Mouse (Mus musculus) spleen, adult 2 months (tissue): ENCODE measurements around the gene Sarnp. TPM values are rescaled to one million over a fixed set of nuclear protein-coding genes. Genes with fewer than 3 reads are reported as not detected.

Experiments used
- DNase-seq, 2 experiments: peaks; one replicate each; pipeline versions ENCODE4 v3.0.0 to v3.0.0-alpha.2; 2012 to 2021; ENCODE audit warnings: low spot score in 2 of 2, low read depth in 1 of 2
- H3K27ac ChIP-seq: fragments of 200-500 bp; 2 replicates; pipeline ENCODE4 v1.5.1; 2012; ENCODE audit warnings: low read length, inconsistent platforms; ENCODE audit not compliant: insufficient read depth
- H3K27me3 ChIP-seq: fragments of 200-500 bp; 2 replicates; pipeline ENCODE4 v1.6.1; 2012; ENCODE audit warnings: mild to moderate bottlenecking, moderate library complexity, low read length, inconsistent platforms; ENCODE audit not compliant: control insufficient read depth, insufficient read depth
- H3K36me3 ChIP-seq: fragments of 200-500 bp; 2 replicates; pipeline ENCODE4 v1.6.1; 2012; ENCODE audit warnings: mild to moderate bottlenecking, low read length, inconsistent platforms; ENCODE audit not compliant: control insufficient read depth, insufficient read depth
- H3K4me1 ChIP-seq: fragments of 200-500 bp; 2 replicates; pipeline ENCODE4 v1.6.1; 2011; ENCODE audit warnings: inconsistent platforms; ENCODE audit not compliant: control insufficient read depth, insufficient read depth, insufficient read length
- H3K4me3 ChIP-seq: fragments of 200-500 bp; 2 replicates; pipeline ENCODE4 v1.5.1; 2011; ENCODE audit warnings: mild to moderate bottlenecking, inconsistent platforms; ENCODE audit not compliant: insufficient read depth, insufficient read length; ENCODE audit errors: extremely low read depth
- CTCF ChIP-seq: fragments of 200-500 bp; IDR thresholded peaks from 2 replicates; pipeline ENCODE4 v1.5.1; 2011; ENCODE audit warnings: mild to moderate bottlenecking, inconsistent platforms; ENCODE audit not compliant: insufficient read depth, insufficient read length, insufficient replicate concordance; ENCODE audit errors: extremely low read depth
- POLR2A ChIP-seq: fragments of 200-500 bp; IDR thresholded peaks from 2 replicates; pipeline ENCODE4 v1.6.1; 2011; ENCODE audit warnings: low read depth, low read length, inconsistent platforms
- WGBS: fragments of 180-500 bp; shearing (Covaris S2); methylation state at CpG from one replicate; pipeline ENCODE4 v1.1.7; 2018; 5-methylcytosine and 5-hydroxymethylcytosine counted together
- polyA plus RNA-seq: library from polyadenylated mRNA; depleted of rRNA; stranded (reverse); fragments of >200 nt; gene quantifications from 2 replicates; pipeline ENCODE4 v1.2.3, GENCODE M21; 2012

Gene Sarnp
- polyA plus RNA-seq, 1 experiment = 4.5 TPM

- H3K27ac ChIP-seq = no peak overlapping the region
- 73% methylated on average over 13 of the region's 13 CpGs for WGBS
- no peak for TF ChIP-seq POLR2A
- no peak for TF ChIP-seq CTCF
- no peak overlapping the region for H3K4me3 ChIP-seq
- peaks cover 14% of the 10 kb centered on the region for H3K27me3 ChIP-seq
- no peak for DNase-seq
- peaks cover 9% of the 10 kb centered on the region; the same call in 1 of the 2 replicates for H3K4me1 ChIP-seq
- no peaks in the 10 kb centered on the region for H3K36me3 ChIP-seq
These were observed 91.8 kb downstream of the Sarnp start for GRCm38 (mm10) chr10:128908778-128909448.

GRCm38 (mm10) chr10:128909567-128910028 lies 92.5 kb downstream of the Sarnp start:
- Histone ChIP-seq H3K36me3 (no peaks in the 10 kb centered on the region), H3K4me1 (peaks cover 9% of the 10 kb centered on the region; the same call in 1 of the 2 replicates), H3K27me3 (peaks cover 14% of the 10 kb centered on the region), H3K27ac (peak overlapping the region; percentile 51; the same call in 1 of the 2 replicates), H3K4me3 (peak overlapping the region; percentile 52; the same call in 1 of the 2 replicates)
- DNase-seq = no peak
- no peak for TF ChIP-seq CTCF
- no peak for TF ChIP-seq POLR2A
- 3% methylated on average over 37 of the region's 41 CpGs for WGBS

GRCm38 (mm10) chr10:128910066-128910841 lies 93.1 kb downstream of the Sarnp start:
- peak overlapping the region; percentile 51; the same call in 1 of the 2 replicates for H3K27ac ChIP-seq
- DNase-seq = no peak
- TF ChIP-seq CTCF (no peak), POLR2A (no peak)
- peaks cover 9% of the 10 kb centered on the region; the same call in 1 of the 2 replicates for H3K4me1 ChIP-seq
- peak overlapping the region; percentile 52 for H3K4me3 ChIP-seq
- peaks cover 14% of the 10 kb centered on the region for H3K27me3 ChIP-seq
- WGBS = 6% methylated on average over 65 of the region's 66 CpGs
- no peaks in the 10 kb centered on the region for H3K36me3 ChIP-seq

- Histone ChIP-seq H3K36me3 (no peaks in the 10 kb centered on the region), H3K27ac (no peak overlapping the region), H3K4me1 (peaks cover 9% of the 10 kb centered on the region; the same call in 1 of the 2 replicates), H3K27me3 (peaks cover 14% of the 10 kb centered on the region), H3K4me3 (no peak overlapping the region)
- WGBS = 58% methylated on average over 6 of the region's 6 CpGs
- TF ChIP-seq POLR2A (no peak), CTCF (no peak)
- no peak for DNase-seq
These were observed 94.3 kb downstream of the Sarnp start for GRCm38 (mm10) chr10:128911430-128911829.

GRCm38 (mm10) chr10:128912268-128912667 lies 95.1 kb downstream of the Sarnp start:
- DNase-seq = no peak
- Histone ChIP-seq H3K36me3 (no peaks in the 10 kb centered on the region), H3K27me3 (peaks cover 14% of the 10 kb centered on the region), H3K27ac (no peak overlapping the region), H3K4me1 (peaks cover 9% of the 10 kb centered on the region; the same call in 1 of the 2 replicates), H3K4me3 (no peak overlapping the region)
- no peak for TF ChIP-seq POLR2A
- TF ChIP-seq CTCF = no peak
- WGBS = 80% methylated on average over 4 of the region's 4 CpGs

GRCm38 (mm10) chr10:128912791-128913190 lies 95.7 kb downstream of the Sarnp start:
- H3K36me3 ChIP-seq = peaks cover 3% of the 10 kb centered on the region; the same call in 1 of the 2 replicates
- no peak overlapping the region for H3K27ac ChIP-seq
- H3K4me1 ChIP-seq = peaks cover 9% of the 10 kb centered on the region; the same call in 1 of the 2 replicates
- no peak for DNase-seq
- WGBS = 72% methylated on average over 4 of the region's 4 CpGs
- peaks cover 14% of the 10 kb centered on the region for H3K27me3 ChIP-seq
- no peak overlapping the region for H3K4me3 ChIP-seq
- TF ChIP-seq CTCF (no peak), POLR2A (no peak)
